Mouse (Mus musculus) embryonic facial prominence, embryonic 14.5 days (tissue): Measurements from ENCODE around the gene Phldb1. TPM values are rescaled to one million over a fixed set of nuclear protein-coding genes. Genes with fewer than 3 reads are reported as not detected.

Source experiments
- ATAC-seq: fragments of 200-750 bp; cut with Nextera tagmentation; 2 replicates; pipeline ENCODE4 v1.8.0; 2017; ENCODE audit warnings: low read depth, moderate number of reproducible peaks, moderate TSS enrichment
- DNase-seq: peaks from one replicate; pipeline ENCODE4 v3.0.0-alpha.2; 2015; ENCODE audit warnings: low spot score
- H3K27ac ChIP-seq: fragments of 300-500 bp; sonication (generic); replicated peaks from 2 replicates; pipeline ENCODE4 v1.5.1; 2014; ENCODE audit warnings: low read depth, mild to moderate bottlenecking, low read length, moderate library complexity
- H3K27me3 ChIP-seq: fragments of 300-500 bp; sonication (generic); replicated peaks from 2 replicates; pipeline ENCODE4 v1.6.1; 2014; ENCODE audit warnings: low read length; ENCODE audit not compliant: control insufficient read depth, insufficient read depth
- H3K36me3 ChIP-seq: fragments of 300-500 bp; sonication (generic); 2 replicates; pipeline ENCODE4 v1.6.1; 2014; ENCODE audit warnings: low read length, mixed read lengths; ENCODE audit not compliant: control insufficient read depth, insufficient read depth
- H3K4me1 ChIP-seq: fragments of 300-500 bp; sonication (generic); 2 replicates; pipeline ENCODE4 v1.6.1; 2014; ENCODE audit warnings: antibody characterized with exemption, low read length; ENCODE audit not compliant: control insufficient read depth, insufficient read depth
- H3K4me2 ChIP-seq: fragments of 300-500 bp; sonication (generic); 2 replicates; pipeline ENCODE4 v1.6.1; 2014; ENCODE audit warnings: low read depth, mild to moderate bottlenecking, low read length, moderate library complexity, mixed read lengths
- H3K4me3 ChIP-seq: fragments of 300-500 bp; sonication (generic); 2 replicates; pipeline ENCODE4 v1.5.1; 2014; ENCODE audit warnings: low read depth, mild to moderate bottlenecking, low read length
- H3K9ac ChIP-seq: fragments of 300-500 bp; sonication (generic); 2 replicates; pipeline ENCODE4 v1.6.1; 2014; ENCODE audit warnings: low read depth, mild to moderate bottlenecking, low read length, moderate library complexity, mixed read lengths
- H3K9me3 ChIP-seq: fragments of 300-500 bp; sonication (generic); 2 replicates; pipeline ENCODE4 v1.6.1; 2016; ENCODE audit warnings: low read length; ENCODE audit not compliant: control insufficient read depth
- WGBS: fragments of 180-500 bp; shearing (Covaris S2); extraction: QIAGEN DNeasy Blood & Tissue Kit; methylation state at CpG from one replicate; pipeline ENCODE4 v1.1.7; 2014; 5-methylcytosine and 5-hydroxymethylcytosine counted together
- polyA plus RNA-seq: library from polyadenylated mRNA; unstranded; fragments of >200 nt; fragmentation: Nextera tagmentation; extraction: Ambion mirVana; gene quantifications from 2 replicates; pipeline ENCODE4 v1.2.1, GENCODE M21; 2014

The Phldb1 gene
- polyA plus RNA-seq, 1 experiment from 2014 or later = 40.3 TPM

- H3K4me1 ChIP-seq = peaks cover 15% of the 10 kb centered on the region
- no peak for DNase-seq
- ATAC-seq = no peak
- H3K27ac ChIP-seq = no peak overlapping the region
- H3K9ac ChIP-seq = no peak overlapping the region
- no peaks in the 10 kb centered on the region for H3K27me3 ChIP-seq
- no peaks in the 10 kb centered on the region for H3K9me3 ChIP-seq
- WGBS = 70% methylated on average over 6 of the region's 6 CpGs
- H3K4me3 ChIP-seq = no peak overlapping the region
- peaks cover 54% of the 10 kb centered on the region for H3K36me3 ChIP-seq
- no peak overlapping the region for H3K4me2 ChIP-seq
Observed at GRCm38 (mm10) chr9:44716997-44717821, 17.8 kb downstream of the Phldb1 start.

GRCm38 (mm10) chr9:44715705-44716362 is 19.2 kb downstream of the Phldb1 start:
- Histone ChIP-seq H3K9ac (no peak overlapping the region), H3K4me1 (peaks cover 15% of the 10 kb centered on the region), H3K27ac (no peak overlapping the region), H3K4me2 (no peak overlapping the region), H3K9me3 (no peaks in the 10 kb centered on the region), H3K36me3 (peaks cover 68% of the 10 kb centered on the region), H3K4me3 (no peak overlapping the region), H3K27me3 (no peaks in the 10 kb centered on the region)
- DNase-seq = no peak
- no peak for ATAC-seq
- 97% methylated on average over 26 of the region's 29 CpGs for WGBS

GRCm38 (mm10) chr9:44715109-44715508 is 19.9 kb downstream of the Phldb1 start:
- peaks cover 74% of the 10 kb centered on the region for H3K36me3 ChIP-seq
- DNase-seq (no peak), ATAC-seq (no peak)
- 88% methylated on average over 14 of the region's 17 CpGs for WGBS
- no peak overlapping the region for H3K27ac ChIP-seq
- H3K27me3 ChIP-seq = no peaks in the 10 kb centered on the region
- no peak overlapping the region for H3K4me2 ChIP-seq
- no peak overlapping the region for H3K9ac ChIP-seq
- no peaks in the 10 kb centered on the region for H3K9me3 ChIP-seq
- no peak overlapping the region for H3K4me3 ChIP-seq
- peaks cover 9% of the 10 kb centered on the region for H3K4me1 ChIP-seq

GRCm38 (mm10) chr9:44713574-44713973 is 21.4 kb downstream of the Phldb1 start:
- H3K4me2 ChIP-seq = no peak overlapping the region
- H3K4me3 ChIP-seq = no peak overlapping the region
- no peak overlapping the region for H3K27ac ChIP-seq
- DNase-seq (no peak), ATAC-seq (no peak)
- 51% methylated on average over 2 of the region's 2 CpGs for WGBS
- H3K27me3 ChIP-seq = no peaks in the 10 kb centered on the region
- peaks cover 74% of the 10 kb centered on the region for H3K36me3 ChIP-seq
- H3K4me1 ChIP-seq = peaks cover 4% of the 10 kb centered on the region
- H3K9ac ChIP-seq = no peak overlapping the region
- no peaks in the 10 kb centered on the region for H3K9me3 ChIP-seq

GRCm38 (mm10) chr9:44713080-44713479 is 21.9 kb downstream of the Phldb1 start:
- H3K4me3 ChIP-seq = no peak overlapping the region
- no peaks in the 10 kb centered on the region for H3K27me3 ChIP-seq
- WGBS = 66% methylated on average over 6 of the region's 6 CpGs
- H3K9ac ChIP-seq = no peak overlapping the region
- H3K36me3 ChIP-seq = peaks cover 74% of the 10 kb centered on the region
- no peak overlapping the region for H3K27ac ChIP-seq
- H3K4me1 ChIP-seq = peaks cover 6% of the 10 kb centered on the region
- ATAC-seq (no peak), DNase-seq (no peak)
- no peaks in the 10 kb centered on the region for H3K9me3 ChIP-seq
- H3K4me2 ChIP-seq = no peak overlapping the region

GRCm38 (mm10) chr9:44711602-44712001 is 23.4 kb downstream of the Phldb1 start:
- Histone ChIP-seq H3K27ac (no peak overlapping the region), H3K4me2 (no peak overlapping the region), H3K9ac (0 out of 2 replicates have a peak overlapping the region, but pooled peaks have one; percentile 5), H3K27me3 (no peaks in the 10 kb centered on the region), H3K4me1 (peaks cover 14% of the 10 kb centered on the region), H3K9me3 (no peaks in the 10 kb centered on the region), H3K36me3 (peaks cover 64% of the 10 kb centered on the region), H3K4me3 (no peak overlapping the region)
- DNase-seq = no peak
- 62% methylated on average over 17 of the region's 17 CpGs for WGBS
- no peak for ATAC-seq

GRCm38 (mm10) chr9:44710213-44710612 is 24.8 kb downstream of the Phldb1 start:
- Histone ChIP-seq H3K27me3 (no peaks in the 10 kb centered on the region), H3K4me1 (peaks cover 14% of the 10 kb centered on the region), H3K4me3 (no peak overlapping the region), H3K27ac (no peak overlapping the region), H3K9me3 (no peaks in the 10 kb centered on the region), H3K9ac (no peak overlapping the region), H3K4me2 (no peak overlapping the region), H3K36me3 (peaks cover 65% of the 10 kb centered on the region)
- ATAC-seq (no peak), DNase-seq (no peak)
- WGBS = 75% methylated on average over 5 of the region's 5 CpGs

GRCm38 (mm10) chr9:44709600-44709999 is 25.4 kb downstream of the Phldb1 start:
- ATAC-seq (no peak), DNase-seq (peak; percentile 25)
- H3K4me2 ChIP-seq = no peak overlapping the region
- H3K27me3 ChIP-seq = no peaks in the 10 kb centered on the region
- H3K27ac ChIP-seq = no peak overlapping the region
- no peaks in the 10 kb centered on the region for H3K9me3 ChIP-seq
- peaks cover 65% of the 10 kb centered on the region for H3K36me3 ChIP-seq
- no peak overlapping the region for H3K4me3 ChIP-seq
- 47% methylated on average over 2 of the region's 2 CpGs for WGBS
- H3K4me1 ChIP-seq = peaks cover 14% of the 10 kb centered on the region
- no peak overlapping the region for H3K9ac ChIP-seq
